Mouse (Mus musculus): ENCODE results near the gene Dlx3. TPM values are rescaled to one million over a fixed set of nuclear protein-coding genes. Genes with fewer than 3 reads are reported as not detected.

Dlx3 gene
- total RNA-seq, 2 experiments from 2014 or later, result not detected

- DNase-seq (ENCODE audit: low spot score in 2 of 2), result no peak
Measured at GRCm38 (mm10) chr11:95088286-95088685, 31.6 kb upstream of the Dlx3 start.

GRCm38 (mm10) chr11:95088857-95089779 is 30.8 kb upstream of the Dlx3 start:
- DNase-seq (ENCODE audit: low spot score in 2 of 2), result peak in 1 of 2 experiments; percentile 54

GRCm38 (mm10) chr11:95093077-95093476 is 26.8 kb upstream of the Dlx3 start:
- DNase-seq (ENCODE audit: low spot score in 2 of 2), result no peak

GRCm38 (mm10) chr11:95095596-95095995 is 24.3 kb upstream of the Dlx3 start:
- peak in 1 of 2 experiments; percentile 18 for DNase-seq (ENCODE audit: low spot score in 2 of 2)

- peak in 1 of 2 experiments; percentile 10 for DNase-seq (ENCODE audit: low spot score in 2 of 2)
Measured at GRCm38 (mm10) chr11:95096608-95097373, 23.1 kb upstream of the Dlx3 start.

- DNase-seq (ENCODE audit: low spot score in 2 of 2), result no peak
Measured at GRCm38 (mm10) chr11:95097889-95098288, 22.0 kb upstream of the Dlx3 start.

- no peak for DNase-seq (ENCODE audit: low spot score in 2 of 2)
Measured at GRCm38 (mm10) chr11:95098346-95099095, 21.4 kb upstream of the Dlx3 start.

GRCm38 (mm10) chr11:95100393-95100792 is 19.5 kb upstream of the Dlx3 start:
- DNase-seq (ENCODE audit: low spot score in 2 of 2), result no peak

GRCm38 (mm10) chr11:95101071-95101788 is 18.7 kb upstream of the Dlx3 start:
- no peak for DNase-seq (ENCODE audit: low spot score in 2 of 2)

GRCm38 (mm10) chr11:95102161-95102904 is 17.6 kb upstream of the Dlx3 start:
- DNase-seq (ENCODE audit: low spot score in 2 of 2), result no peak

GRCm38 (mm10) chr11:95104266-95104665 is 15.7 kb upstream of the Dlx3 start:
- DNase-seq (ENCODE audit: low spot score in 2 of 2), result no peak

GRCm38 (mm10) chr11:95105274-95105874 is 14.5 kb upstream of the Dlx3 start:
- DNase-seq (ENCODE audit: low spot score in 2 of 2), result no peak

- peak; percentile 87 to 88 for DNase-seq (ENCODE audit: low spot score in 2 of 2)
Measured at GRCm38 (mm10) chr11:95106440-95107236, 13.3 kb upstream of the Dlx3 start.

GRCm38 (mm10) chr11:95109000-95109399 is 10.9 kb upstream of the Dlx3 start:
- DNase-seq (ENCODE audit: low spot score in 2 of 2), result no peak

GRCm38 (mm10) chr11:95110081-95110480 is 9.8 kb upstream of the Dlx3 start:
- no peak for DNase-seq (ENCODE audit: low spot score in 2 of 2)

GRCm38 (mm10) chr11:95117030-95117429 is 2.9 kb upstream of the Dlx3 start:
- peak; percentile 65 to 67 for DNase-seq (ENCODE audit: low spot score in 2 of 2)

GRCm38 (mm10) chr11:95118505-95118904 is 1.4 kb upstream of the Dlx3 start:
- peak; percentile 76 to 79 for DNase-seq (ENCODE audit: low spot score in 2 of 2)

GRCm38 (mm10) chr11:95120633-95121020 is 708 bp downstream of the Dlx3 start:
- DNase-seq (ENCODE audit: low spot score in 2 of 2), result no peak
